In the genomic region with DNA sequence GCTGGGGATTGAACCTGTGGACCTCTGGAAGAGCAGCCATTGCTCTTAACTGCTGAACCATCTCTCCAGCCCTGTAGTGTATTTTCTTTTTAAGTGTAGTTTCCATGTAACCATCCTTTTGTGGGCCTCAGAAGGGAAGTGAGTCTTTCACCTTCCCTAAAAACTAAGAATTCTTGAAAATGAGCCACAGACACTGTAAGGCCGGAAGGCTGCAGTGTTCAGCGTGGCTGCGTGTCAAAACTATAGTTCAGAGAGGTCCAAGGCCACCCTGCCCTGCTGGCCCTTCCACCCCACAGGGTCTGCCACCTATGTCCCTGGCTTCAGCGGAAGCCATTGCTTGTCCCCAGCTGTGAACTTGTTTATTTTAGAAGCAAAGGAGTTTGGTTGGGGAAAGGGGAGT, we compare ENCODE assay signal across 17 mouse cellular contexts. TPM values are rescaled to one million over a fixed set of nuclear protein-coding genes. Genes with fewer than 3 reads are reported as not detected.
"Had no signal": no experiment of that assay in that cellular context is flagged by ENCODE, and none has a peak within 500 bp of the region (broad histone marks: within the 10 kb centered on the region; RNA-seq: fewer than 3 reads in every experiment).

No protein-coding gene starts in this region.

- H3K27ac ChIP-seq: limb, embryonic 13.5 days; midbrain, embryonic 10.5 days; neural tube, embryonic 15.5 days; stomach, postnatal 0 days had no signal

- H3K4me1 ChIP-seq: limb, embryonic 13.5 days; neural tube, embryonic 15.5 days had no signal

- ATAC-seq: intestine, embryonic 16.5 days; lung, postnatal 0 days had no signal

- H3K27me3 ChIP-seq: limb, embryonic 13.5 days; neural tube, embryonic 15.5 days had no signal

- H3K9me3 ChIP-seq: limb, embryonic 13.5 days; midbrain, embryonic 10.5 days; neural tube, embryonic 15.5 days had no signal

- H3K4me3 ChIP-seq: limb, embryonic 13.5 days; midbrain, embryonic 10.5 days; myocyte; neural tube, embryonic 15.5 days had no signal

- DNase-seq: kidney, postnatal 10 days; midbrain, embryonic 14.5 days; right cerebral cortex, adult 18-20 months; right cerebral cortex, postnatal 25 days; thymus, postnatal 4 days had no signal

- H3K36me3 ChIP-seq: limb, embryonic 13.5 days; midbrain, embryonic 10.5 days; neural tube, embryonic 15.5 days had no signal

RNA-seq across cellular contexts. Expression of gene Gcnt7, which starts 52.2 kb away (rescaled TPM):
- total RNA-seq: layer of hippocampus, postnatal 25 days; left cerebral cortex, adult 8-10 months; left cerebral cortex, postnatal 25 days had no signal
- polyA plus RNA-seq: large intestine, adult 2 months; small intestine, adult 2 months had no signal
